Mouse (Mus musculus) frontal cortex, postnatal 36 days (tissue): ENCODE results near the gene Cap1.

ENCODE experiments used
- DNase-seq, 2 experiments: peaks; one replicate each; pipeline ENCODE4 v3.0.0; 2022; ENCODE audit warnings: low spot score in 2 of 2

Cap1 gene

DNA sequence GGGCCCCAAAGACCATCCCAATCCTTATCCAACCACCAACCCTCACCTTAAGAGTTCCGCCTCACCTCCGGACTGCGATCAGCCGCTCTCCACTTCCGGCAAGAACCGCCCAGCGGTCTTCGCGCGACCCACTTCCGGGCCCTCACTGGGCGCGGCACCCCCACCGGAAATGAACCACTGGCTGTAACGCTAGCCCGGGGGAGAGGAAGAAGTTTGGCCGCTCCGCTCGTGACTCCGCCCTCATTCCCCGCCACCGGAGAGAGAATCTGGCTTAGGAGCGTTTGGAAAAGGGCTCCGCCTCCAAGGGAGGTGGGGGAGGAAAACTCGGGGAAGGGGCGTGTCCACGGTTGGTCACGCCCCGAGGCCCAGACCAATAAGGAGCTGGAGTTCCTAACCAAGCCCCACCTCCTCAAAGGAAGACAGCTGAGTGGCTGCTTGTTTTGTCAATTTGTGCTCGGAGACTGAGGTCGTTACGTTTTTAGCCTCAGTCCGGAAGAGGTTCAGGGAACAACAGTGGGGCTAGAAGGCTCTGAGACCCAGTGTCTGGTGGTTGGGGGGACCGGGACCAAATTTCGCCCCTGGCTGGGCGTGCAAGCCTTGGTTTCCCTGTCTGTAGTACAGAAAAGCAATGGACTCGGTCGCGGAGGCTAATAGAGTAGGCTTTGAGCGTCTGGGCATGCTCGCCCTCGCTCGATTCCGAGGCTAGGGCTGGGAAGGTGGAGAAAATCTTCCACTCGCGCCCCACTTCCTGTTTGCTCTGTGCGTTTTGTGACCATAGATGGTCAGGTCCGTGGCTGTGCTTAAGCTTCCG is at the start of gene Cap1:
Cap1 (minus strand) TSS at position 289 of the 811 bp plus-strand sequence.
- peak; percentile 98 for DNase-seq

GRCm38 (mm10) chr4:122933857-122934256 is 48.0 kb upstream of the Cap1 start:
- no peak for DNase-seq

DNA sequence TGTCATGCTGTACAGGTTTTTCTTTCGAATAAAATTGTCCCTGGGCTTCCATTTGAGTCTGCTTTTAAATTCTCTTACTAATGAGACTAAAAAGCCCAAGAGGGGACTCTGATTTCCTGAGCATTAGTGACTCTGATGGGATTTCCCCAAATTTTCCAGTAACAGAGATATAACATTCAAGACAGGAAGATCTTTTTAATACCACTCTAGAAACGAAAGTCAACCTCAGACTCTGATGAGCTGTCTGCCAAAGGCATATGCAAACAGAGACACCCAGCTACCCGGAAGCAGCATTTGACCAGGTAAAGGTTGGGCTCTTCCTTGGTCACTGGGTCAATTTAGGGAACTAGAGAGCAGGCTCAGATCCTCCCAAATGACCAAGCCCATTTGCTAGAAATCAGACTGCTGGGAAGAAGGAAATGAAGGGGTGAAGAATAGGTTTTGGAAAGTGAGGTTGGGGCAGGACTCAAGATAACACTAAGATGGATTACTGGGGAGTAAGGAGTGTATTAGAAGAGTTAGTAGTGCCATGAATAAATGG is 47.3 kb upstream of the Cap1 start:
- no peak for DNase-seq

- no peak for DNase-seq
These were observed 46.6 kb upstream of the Cap1 start for GRCm38 (mm10) chr4:122932239-122932978.

- DNase-seq = no peak
These were observed 45.2 kb upstream of the Cap1 start for GRCm38 (mm10) chr4:122930939-122931590.

- DNase-seq = no peak
These were observed 37.8 kb upstream of the Cap1 start for GRCm38 (mm10) chr4:122923392-122924344.

- no peak for DNase-seq
These were observed 37.0 kb upstream of the Cap1 start for GRCm38 (mm10) chr4:122922841-122923240.

- DNase-seq = no peak
These were observed 30.1 kb upstream of the Cap1 start for GRCm38 (mm10) chr4:122915985-122916384.

- no peak for DNase-seq
These were observed 28.3 kb upstream of the Cap1 start for GRCm38 (mm10) chr4:122914186-122914585.

GRCm38 (mm10) chr4:122912613-122913012 is 26.8 kb upstream of the Cap1 start:
- DNase-seq = no peak

GRCm38 (mm10) chr4:122910577-122910976 is 24.7 kb upstream of the Cap1 start:
- no peak for DNase-seq

- peak; percentile 54 to 68 for DNase-seq
These were observed 23.8 kb upstream of the Cap1 start for GRCm38 (mm10) chr4:122909572-122910189.

- no peak for DNase-seq
These were observed 19.5 kb upstream of the Cap1 start for GRCm38 (mm10) chr4:122905359-122905758.

GRCm38 (mm10) chr4:122903709-122904108 is 17.9 kb upstream of the Cap1 start:
- no peak for DNase-seq

DNA sequence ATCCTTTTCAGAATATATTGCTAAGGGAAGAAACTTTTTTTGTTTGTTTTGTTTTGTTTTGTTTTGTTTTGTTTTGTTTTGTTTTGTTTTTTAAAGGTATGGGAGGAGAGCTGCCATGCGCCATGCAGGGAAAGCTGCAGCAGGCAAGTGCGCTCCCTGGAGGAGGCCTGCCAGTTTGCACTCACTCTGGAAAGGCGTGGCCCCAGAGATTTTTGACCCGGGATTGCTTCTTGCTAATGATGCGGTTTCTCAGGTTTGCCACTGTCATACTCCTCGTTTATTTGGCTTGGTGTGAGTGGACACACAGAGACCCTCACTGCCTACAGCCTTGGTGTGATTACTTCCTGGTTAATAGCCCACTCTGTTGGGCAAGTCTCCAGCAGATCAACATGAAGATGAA is 16.3 kb upstream of the Cap1 start:
- DNase-seq = no peak

DNA sequence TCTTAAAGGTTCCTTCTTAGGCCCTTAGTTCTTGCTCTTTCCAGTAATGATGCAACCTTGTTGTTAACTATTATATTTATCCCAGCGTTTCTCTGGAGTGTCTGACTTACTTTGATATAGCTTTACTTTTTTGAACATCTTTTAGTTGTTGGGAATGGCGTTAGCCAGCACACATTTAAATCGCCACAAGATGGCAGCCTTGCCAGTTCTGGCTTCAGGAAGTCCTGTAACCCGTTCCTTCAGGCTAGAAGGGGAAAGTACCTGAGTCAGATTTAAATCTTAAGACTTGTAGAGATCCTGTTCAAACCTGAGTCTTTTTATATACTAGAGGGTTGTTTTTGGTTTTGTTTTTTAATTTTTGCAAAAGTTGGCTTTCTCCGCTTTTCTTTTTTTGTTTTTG is 12.5 kb upstream of the Cap1 start:
- DNase-seq = peak in 1 of 2 experiments; percentile 85

- DNase-seq = no peak
These were observed 11.9 kb upstream of the Cap1 start for GRCm38 (mm10) chr4:122897750-122898149.

DNA sequence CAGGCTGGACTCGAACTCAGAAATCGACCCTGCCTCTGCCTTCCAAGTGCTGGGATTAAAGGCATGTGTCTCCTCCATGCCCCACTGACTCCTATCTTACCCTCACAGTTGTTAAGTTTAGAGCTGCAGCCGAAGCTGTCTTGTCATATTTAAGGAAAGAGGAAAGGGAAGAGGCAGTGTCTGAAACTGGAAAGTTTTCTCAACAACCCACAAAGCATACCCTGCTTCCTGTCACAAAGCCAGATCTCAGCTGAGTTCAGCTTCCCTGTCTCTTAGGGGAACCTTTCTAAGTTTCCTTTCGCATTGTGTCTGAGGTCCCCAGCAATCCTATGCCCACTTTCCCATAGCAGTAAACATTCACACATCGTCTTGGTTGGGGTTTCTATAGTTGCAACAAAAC is 6.3 kb upstream of the Cap1 start:
- peak in 1 of 2 experiments; percentile 30 for DNase-seq

- peak in 1 of 2 experiments; percentile 24 for DNase-seq
These were observed 5.7 kb upstream of the Cap1 start for GRCm38 (mm10) chr4:122891597-122891996.

- DNase-seq = peak; percentile 79 to 84
These were observed 5.1 kb upstream of the Cap1 start for GRCm38 (mm10) chr4:122890881-122891481.
